Mouse (Mus musculus) G1E-ER4 (cell line): ENCODE measurements around the gene Dok7. TPM values are rescaled to one million over a fixed set of nuclear protein-coding genes. Genes with fewer than 3 reads are reported as not detected.

Experiments
- GATA1 ChIP-seq: IDR thresholded peaks from one replicate; pipeline ENCODE4 v1.8.0; 2012; ENCODE audit warnings: low read length, inconsistent platforms
- polyA plus RNA-seq: library from polyadenylated mRNA; stranded (reverse); fragments of >175 nt; gene quantifications from 2 replicates; pipeline ENCODE4 v1.2.3, GENCODE M21; 2012

The Dok7 gene
- polyA plus RNA-seq, 1 experiment: not detected

DNA sequence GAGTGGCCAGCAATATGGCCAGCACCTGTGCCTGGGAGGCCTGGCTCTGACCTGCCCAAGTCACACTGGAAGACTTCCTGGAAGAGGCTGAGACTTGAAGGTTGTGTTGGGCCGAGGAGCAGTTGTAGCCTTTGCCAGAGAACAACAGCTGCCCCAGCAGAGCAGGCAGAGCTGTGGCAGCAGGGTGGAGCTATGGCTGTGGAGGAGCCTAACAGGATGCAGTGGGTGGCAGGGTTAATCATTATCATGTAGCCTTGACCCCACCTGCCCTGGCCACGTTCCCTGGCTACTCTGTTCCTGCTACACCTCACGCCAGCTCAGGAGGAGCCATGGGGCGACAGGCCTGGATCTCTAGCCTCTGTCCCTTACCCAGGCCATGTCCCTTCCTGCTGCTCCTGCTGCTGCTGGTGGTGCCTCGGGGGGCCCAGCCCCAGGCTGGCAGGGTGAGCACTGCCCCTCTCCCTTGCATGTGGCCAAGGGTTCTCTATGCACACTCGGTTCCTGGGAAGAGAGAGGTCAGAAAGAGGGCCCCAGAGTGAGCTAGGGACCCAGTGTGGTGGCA, 15.2 kb upstream of the Dok7 start, which contains the start of gene Hgfac:
TSS of gene Hgfac (plus strand) at position 242 of the 562 bp plus-strand sequence.
- TF ChIP-seq GATA1: no peak

DNA sequence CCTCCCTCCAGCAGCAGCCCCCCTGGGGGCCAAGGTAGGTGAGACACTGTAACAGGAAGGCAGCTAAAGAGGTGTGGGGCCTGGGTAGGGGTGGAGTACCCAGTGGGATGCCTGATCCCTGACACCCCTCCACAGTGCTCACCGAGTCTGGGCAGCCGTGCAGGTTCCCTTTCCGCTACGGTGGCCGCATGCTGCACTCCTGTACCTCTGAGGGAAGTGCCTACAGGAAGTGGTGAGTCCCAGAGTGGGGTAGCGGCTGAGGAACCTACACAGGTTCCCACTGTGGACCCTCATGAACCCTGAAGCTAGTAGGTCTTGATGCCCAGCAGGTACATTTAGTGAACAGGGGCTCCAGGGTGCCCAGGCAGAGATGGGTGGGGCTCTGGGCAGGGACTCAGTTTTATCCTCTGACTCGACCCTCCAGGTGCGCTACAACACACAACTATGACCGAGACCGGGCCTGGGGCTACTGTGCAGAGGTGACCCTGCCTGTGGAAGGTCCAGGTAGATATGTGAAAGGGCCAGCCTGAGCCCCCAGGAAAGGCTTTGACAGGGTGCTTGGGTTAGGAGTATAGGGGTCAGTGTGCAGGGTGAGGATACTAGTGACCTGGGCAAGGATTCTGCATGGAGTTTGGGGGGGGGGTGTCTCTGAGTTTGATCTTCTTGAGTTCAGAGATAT, 14.0 kb upstream of the Dok7 start:
- TF ChIP-seq GATA1: no peak

DNA sequence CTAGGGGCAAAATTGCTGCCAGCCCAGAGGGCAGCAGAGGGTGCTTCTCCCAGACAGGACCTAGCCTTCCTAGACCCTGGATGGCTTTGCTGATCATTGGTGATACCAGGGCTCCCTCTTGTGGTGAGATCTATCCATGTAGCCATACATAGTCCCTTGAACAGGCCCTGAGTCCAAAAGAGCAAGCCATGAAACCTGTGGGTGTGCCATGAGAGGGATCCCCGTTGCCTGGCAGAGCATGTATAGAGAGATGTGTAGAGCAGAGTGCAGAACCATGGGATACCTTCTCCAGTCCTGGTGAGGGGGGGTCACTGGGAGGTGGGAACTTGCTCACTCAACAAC, 13.5 kb upstream of the Dok7 start:
- TF ChIP-seq GATA1: no peak

DNA sequence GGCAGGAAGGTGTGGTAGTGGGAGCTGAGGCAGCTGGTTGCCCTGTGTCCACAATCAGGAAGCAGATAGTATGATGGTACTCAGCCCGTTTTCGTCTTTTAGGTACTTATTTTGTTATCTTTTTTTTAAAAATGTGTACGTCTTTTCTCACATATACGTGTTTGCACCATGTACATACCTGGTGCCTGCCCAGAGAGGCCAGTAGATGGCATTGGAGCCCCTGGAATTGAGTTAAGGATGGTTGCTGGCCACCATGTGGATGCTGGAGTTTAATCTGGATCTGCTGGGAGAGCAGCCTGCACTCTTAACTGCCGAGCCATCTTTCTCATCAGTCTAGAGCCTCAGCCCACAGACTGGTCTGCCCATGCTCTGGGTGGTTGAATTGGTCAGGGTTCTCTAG, 6.0 kb upstream of the Dok7 start:
- no peak for TF ChIP-seq GATA1

DNA sequence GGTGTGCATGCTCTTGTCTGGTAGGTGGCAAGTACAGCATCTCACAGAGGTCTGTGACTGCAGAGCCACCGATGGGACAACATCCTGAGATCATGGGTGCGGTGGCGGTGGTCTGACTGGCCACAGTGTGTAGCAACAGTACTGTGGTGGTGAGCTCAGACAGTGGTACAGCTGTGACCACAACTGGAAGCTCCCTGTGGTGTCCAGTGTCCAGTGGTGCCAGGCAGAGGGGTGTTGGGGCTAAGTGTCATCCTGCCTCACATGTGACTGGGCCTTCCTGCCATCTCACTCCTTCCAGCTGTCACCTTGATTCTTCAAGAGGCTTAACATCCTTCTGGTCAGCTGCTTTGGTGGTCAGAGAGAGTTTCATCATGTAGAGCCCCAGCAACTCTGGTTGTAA, 1.9 kb upstream of the Dok7 start:
- TF ChIP-seq GATA1: no peak

DNA sequence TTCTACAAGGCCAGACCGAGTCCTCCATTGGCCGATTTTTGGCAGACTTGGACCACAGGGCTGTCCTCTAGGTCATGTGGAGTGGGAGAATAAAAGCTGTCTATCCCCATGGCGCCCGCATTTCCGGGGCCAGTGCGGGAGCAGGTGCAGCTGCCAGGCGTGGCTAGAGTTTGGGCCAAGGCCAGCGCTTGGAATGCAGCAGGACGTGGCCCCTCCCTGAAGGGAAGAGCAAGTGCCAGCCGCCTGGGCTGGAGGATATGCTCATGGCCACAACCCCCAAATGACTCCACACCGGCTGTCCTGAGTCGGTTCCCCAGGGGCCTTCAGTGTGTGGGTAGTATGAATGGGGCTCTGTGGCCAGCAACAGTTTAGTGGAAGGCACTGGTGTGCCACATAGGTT, 1.5 kb upstream of the Dok7 start:
- no peak for TF ChIP-seq GATA1

DNA sequence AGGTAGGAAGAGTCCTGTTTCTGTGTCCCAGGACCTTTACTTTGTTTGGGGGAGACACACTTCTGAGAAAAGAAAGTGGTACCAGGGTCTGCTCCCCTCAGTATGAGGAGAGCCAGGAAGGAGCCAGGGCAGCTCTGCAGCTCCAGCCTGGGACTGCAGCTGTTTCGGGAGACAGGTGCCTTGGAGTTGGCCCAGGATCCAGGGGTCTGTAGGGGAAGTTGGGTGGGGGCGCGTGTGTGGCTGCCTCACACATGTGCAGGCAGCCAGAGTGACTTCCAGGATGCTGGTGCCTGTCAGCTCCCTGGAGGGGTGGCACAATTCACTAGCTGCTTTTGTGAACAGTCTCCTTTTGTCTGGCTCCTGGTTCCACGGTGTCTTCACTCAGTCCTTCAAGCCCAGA, 1.0 kb downstream of the Dok7 start:
- no peak for TF ChIP-seq GATA1

DNA sequence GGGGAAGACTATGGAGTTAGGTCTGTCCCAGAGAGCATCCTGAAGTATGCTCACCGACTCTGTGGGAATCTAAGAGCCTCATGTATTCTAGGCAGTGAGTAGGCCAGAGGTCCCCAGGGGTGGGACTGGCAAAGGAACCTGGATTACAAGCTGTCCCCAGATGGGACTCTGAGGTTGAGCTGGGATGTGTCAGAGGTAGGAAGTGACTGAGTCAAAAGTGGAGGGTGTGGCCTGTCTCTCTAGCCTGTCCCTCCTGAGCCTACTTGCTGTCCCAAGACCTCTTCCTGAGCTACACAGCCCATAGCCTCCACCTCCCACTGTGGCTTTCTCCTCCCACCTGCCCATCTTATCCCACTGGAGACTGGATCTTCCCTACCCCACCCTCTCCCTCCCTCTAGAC, 1.6 kb downstream of the Dok7 start:
- no peak for TF ChIP-seq GATA1

DNA sequence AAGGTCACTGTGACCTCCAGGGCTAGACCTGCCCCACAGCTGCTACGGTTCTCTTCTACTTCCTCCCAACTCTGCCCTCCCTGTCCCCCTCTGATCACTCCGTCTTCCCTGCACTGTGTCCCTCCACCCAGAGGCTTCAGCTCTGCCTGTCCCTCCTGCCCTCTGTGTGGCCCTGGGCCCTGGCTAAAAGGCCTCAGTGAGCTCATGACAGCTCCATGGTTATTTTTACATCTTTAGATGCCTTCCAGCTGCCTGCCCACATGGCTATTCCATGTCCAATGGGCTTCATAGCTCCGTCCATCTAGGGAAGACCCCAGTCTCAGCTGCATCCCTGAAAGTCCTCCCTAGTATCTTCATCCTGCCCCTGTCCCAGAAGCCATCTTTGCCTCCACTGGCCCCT, 3.5 kb downstream of the Dok7 start:
- no peak for TF ChIP-seq GATA1

DNA sequence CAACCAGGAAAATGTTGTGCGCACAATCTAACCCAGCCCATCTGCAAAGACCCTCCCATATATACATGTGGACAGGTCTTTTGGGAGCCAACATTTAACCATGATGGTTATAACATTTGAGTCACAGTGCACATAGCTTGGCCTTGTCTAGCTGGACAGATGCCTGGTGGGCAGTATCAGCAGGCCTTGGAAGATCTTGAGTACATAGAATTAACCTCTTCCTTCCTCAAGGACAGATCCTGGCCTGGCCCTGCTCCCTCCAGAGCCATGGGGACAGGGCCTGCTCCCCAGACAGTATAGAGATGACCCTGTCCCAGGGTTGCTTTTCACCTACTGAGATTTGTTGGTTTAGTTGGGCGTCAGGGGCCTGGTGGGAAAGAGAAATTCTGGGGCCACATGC, 13.3 kb downstream of the Dok7 start:
- TF ChIP-seq GATA1: no peak

DNA sequence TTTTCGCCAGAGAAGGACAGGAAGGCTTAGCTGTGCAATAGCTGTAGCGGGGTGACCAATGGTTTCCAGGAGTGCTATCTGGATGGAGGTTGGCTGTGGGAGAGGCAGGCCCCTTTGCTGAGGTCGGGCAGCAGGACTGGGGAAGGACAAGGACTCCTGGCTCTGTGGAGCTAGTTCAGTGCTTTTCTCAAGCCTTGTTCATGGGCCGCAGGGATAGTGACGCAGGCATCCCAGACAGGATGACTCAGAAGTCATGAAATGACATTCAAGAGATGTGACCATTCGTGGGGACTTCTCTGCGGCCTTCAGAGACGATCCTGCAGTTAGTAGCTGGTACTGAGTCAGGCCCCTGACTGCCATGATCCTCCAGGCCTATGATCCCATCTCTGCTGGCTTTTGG, 13.7 kb downstream of the Dok7 start:
- TF ChIP-seq GATA1: no peak

DNA sequence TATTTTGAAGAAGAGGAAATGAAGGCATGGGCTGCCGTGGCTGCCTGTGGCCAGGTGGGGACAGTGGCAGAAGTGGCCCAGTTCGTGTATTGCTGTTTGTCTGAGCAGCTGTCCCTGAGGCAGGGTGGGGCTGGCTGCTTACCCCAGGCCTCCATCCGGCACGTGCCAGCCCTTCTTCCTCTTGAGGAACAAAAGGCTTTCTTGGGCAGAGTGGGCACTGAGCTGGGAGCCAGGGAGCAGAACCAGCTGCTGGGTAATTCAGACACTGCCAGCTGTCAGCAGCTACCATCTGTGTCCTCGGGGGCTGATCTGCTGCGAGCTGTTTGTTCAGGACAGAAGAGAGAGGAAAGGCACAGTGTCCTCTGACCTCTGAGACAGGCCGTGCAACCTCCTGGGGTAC, 14.4 kb downstream of the Dok7 start:
- TF ChIP-seq GATA1: no peak

DNA sequence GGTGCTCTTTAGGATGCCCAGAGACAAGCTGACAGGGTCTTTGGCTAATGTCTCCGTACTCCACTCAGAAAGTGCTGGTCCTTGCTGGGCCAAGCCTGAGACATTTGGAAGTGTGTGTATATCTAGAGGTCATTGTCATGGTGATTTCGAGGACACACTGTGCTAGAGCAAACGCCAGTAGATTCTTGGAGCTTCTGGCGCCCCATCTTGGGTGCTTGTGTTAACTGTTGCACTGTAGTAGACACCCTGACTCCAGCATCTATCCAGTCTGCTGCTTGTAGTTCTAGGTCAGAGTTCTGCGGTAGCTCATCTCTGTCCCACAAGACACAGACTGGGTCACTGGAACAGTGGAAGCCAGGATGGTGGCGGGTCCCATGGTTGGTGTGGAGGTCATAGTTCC, 15.3 kb downstream of the Dok7 start:
- no peak for TF ChIP-seq GATA1

DNA sequence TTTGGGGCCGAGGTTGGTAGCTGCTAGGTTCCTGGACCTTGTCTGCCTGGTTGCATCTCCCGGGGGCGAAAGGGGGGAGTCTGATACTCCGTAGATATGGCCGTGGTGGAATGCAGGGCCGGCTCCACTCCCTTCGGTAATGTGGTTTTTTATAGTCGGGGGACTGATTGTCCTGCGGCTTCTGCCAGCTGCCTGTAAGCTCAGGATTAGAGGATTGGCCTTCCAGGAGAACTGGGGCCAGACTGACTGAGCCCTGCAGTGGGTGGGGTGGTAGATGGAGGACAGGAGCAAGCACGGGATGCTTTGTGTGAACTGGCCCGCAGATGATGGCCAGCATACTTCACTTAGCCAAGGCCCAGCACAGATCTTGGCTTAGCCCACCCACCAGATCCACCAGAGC, 16.7 kb downstream of the Dok7 start:
- no peak for TF ChIP-seq GATA1

DNA sequence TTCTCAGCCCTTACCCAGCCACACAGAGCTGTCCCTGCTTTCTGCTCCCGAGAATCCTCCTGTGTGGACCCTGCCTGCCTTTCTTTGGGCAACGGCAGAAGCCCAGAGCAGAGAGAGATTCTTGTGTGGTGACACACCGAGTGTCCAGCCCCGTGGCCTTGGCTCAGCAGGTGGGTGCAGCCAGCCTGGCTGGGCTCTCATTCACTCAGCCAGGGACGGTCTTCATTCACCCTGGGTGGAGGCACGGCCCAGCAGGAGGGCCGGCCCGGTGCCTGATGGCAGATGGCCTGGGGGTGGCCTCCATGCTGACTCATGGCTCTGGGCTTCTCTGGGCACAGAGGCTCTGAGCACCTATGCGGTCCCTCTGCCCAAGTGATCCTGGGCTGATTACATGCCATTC, 17.4 kb downstream of the Dok7 start:
- TF ChIP-seq GATA1: no peak

DNA sequence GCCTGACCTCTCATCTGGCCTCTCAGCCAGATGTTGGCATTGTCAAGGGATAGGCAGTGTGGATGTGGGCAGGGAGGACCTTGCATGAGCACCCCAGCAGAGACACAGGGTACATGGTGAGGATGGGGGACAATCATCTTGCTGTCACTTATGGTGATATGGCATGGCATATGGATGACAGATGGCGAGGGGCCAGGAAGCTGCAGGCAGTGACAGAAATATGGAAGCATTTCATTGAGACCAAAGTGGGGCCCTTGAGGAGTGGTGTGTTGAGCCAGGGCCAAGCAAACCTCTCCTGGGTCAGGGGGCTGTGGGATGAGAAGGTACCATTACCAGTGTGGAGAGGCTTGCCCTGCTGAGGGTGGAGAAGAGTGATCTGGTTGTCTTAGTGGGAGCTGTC, 19.8 kb downstream of the Dok7 start:
- no peak for TF ChIP-seq GATA1

DNA sequence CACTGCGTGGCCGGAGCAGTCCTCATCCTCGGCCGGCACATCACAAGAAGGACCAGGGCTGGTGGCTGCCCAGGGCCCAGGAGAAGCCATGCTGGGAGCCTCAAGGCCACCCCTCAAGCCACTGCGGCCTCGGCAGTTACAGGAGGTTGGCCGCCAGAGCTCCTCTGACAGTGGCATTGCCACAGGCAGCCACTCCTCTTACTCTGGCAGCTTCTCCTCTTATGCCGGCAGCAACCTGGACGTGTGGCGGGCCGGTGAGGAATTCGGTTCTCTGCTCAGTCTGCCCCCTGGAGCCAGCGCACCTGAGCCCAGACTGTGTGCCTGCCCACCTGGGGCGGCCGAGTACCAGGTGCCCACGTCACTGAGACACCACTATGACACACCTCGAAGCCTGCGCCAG, 22.5 kb downstream of the Dok7 start:
- TF ChIP-seq GATA1: no peak

DNA sequence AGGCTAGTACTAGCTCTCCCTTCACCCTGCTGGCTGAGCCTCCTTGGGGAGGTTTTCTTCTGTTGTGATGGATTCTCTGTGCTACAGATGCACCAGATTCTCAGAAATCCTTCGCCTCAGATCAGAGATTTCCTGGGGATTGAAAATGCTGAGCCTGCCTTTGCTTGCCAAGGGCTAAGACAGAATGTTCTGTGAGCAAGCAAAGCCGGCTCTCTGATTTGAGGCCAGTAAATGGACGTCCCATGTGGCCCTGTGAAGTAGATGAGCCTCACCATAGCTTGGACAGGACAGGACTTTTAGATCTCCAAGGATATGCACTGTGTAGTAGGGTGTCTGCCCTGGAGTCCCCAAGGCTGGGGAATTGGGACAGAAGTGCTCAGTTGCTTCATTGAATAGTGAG, 28.3 kb downstream of the Dok7 start:
- no peak for TF ChIP-seq GATA1
